Mouse (Mus musculus) cerebellum, adult 2 months (tissue): ENCODE data around the gene Ano2.

ENCODE experiments used
- CTCF ChIP-seq: fragments of 200-500 bp; IDR thresholded peaks from 2 replicates; pipeline ENCODE4 v1.5.1; 2011; ENCODE audit warnings: low read depth, mild to moderate bottlenecking, control low read depth, low read length, moderate library complexity, borderline replicate concordance; ENCODE audit not compliant: insufficient read depth
- POLR2A ChIP-seq: fragments of 200-500 bp; IDR thresholded peaks from 2 replicates; pipeline ENCODE4 v1.6.1; 2011; ENCODE audit warnings: low read length, control low read depth, borderline replicate concordance; ENCODE audit not compliant: insufficient read depth

DNA sequence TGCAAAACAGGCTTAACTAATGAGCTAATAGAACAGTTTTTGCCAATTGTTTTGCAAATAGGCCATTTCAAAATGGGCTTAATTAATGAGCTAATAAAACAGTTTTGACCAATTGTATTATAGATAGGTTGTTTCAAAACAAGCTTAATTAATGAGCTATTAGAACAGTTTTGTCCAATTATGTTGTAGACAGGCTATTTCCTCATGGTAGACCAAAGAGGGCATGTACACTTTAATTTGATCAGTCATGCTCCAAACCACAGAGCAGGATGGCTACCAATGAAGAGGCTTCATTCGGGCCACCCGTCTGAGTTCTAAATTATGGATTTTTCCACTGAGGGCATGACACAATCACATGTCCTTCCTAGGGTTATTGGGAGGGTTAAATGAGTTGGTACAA lies 10.9 kb downstream of the Ano2 start:
- TF ChIP-seq POLR2A (no peak), CTCF (no peak)
